Mouse (Mus musculus) hindlimb bud, embryonic 11.5 days (tissue): ENCODE results near the gene Trib2.

ENCODE experiments used
- DNase-seq: peaks from one replicate; pipeline ENCODE4 v3.0.0-alpha.2; 2012; ENCODE audit warnings: low read depth, low spot score; ENCODE audit errors: extremely low spot score

Trib2 gene

GRCm38 (mm10) chr12:15816740-15817178 lies at the start of gene Trib2:
Gene Trib2, minus strand, starts transcription at chr12:15816922.
- peak; percentile 37 for DNase-seq

GRCm38 (mm10) chr12:15858005-15858404 lies 41.3 kb upstream of the Trib2 start:
- no peak for DNase-seq

- no peak for DNase-seq
Measured at GRCm38 (mm10) chr12:15855891-15856290, 39.2 kb upstream of the Trib2 start.

- DNase-seq = no peak
Measured at GRCm38 (mm10) chr12:15852781-15853180, 36.1 kb upstream of the Trib2 start.

GRCm38 (mm10) chr12:15852031-15852430 lies 35.3 kb upstream of the Trib2 start:
- DNase-seq = no peak

- no peak for DNase-seq
Measured at GRCm38 (mm10) chr12:15850441-15850895, 33.7 kb upstream of the Trib2 start.

GRCm38 (mm10) chr12:15849861-15850294 lies 33.2 kb upstream of the Trib2 start:
- DNase-seq = no peak

GRCm38 (mm10) chr12:15848391-15848790 lies 31.7 kb upstream of the Trib2 start:
- no peak for DNase-seq

GRCm38 (mm10) chr12:15844701-15845100 lies 28.0 kb upstream of the Trib2 start:
- no peak for DNase-seq

GRCm38 (mm10) chr12:15840864-15841557 lies 24.3 kb upstream of the Trib2 start:
- DNase-seq = no peak

- no peak for DNase-seq
Measured at GRCm38 (mm10) chr12:15838201-15838600, 21.5 kb upstream of the Trib2 start.

- no peak for DNase-seq
Measured at GRCm38 (mm10) chr12:15837566-15837965, 20.8 kb upstream of the Trib2 start.

- DNase-seq = no peak
Measured at GRCm38 (mm10) chr12:15832674-15833052, 15.9 kb upstream of the Trib2 start.

- DNase-seq = no peak
Measured at GRCm38 (mm10) chr12:15831941-15832673, 15.4 kb upstream of the Trib2 start.

GRCm38 (mm10) chr12:15830750-15831149 lies 14.0 kb upstream of the Trib2 start:
- DNase-seq = no peak

- no peak for DNase-seq
Measured at GRCm38 (mm10) chr12:15828815-15829398, 12.2 kb upstream of the Trib2 start.

- no peak for DNase-seq
Measured at GRCm38 (mm10) chr12:15821019-15821418, 4.3 kb upstream of the Trib2 start.

- DNase-seq = peak; percentile 2
Measured at GRCm38 (mm10) chr12:15817365-15817764, 643 bp upstream of the Trib2 start.

- DNase-seq = peak; percentile 0
Measured at GRCm38 (mm10) chr12:15816254-15816605, 492 bp downstream of the Trib2 start.

- DNase-seq = peak; percentile 41
Measured at GRCm38 (mm10) chr12:15815576-15816253, 1.0 kb downstream of the Trib2 start.

GRCm38 (mm10) chr12:15815170-15815575 lies 1.5 kb downstream of the Trib2 start:
- peak; percentile 26 for DNase-seq
